Mouse (Mus musculus): ENCODE measurements at regions not wholly inside any gene's neighbourhood (a gene's known extent, or its start where the extent isn't known, plus 50 kb on each side); places are given as distances from the start of the nearest gene placed in this dataset.

GRCm38 (mm10) chr2:17942528-17943387 lies 54.0 kb downstream of the H2al2a start:
- TF ChIP-seq CTCF (IDR thresholded peaks at IDR 0.05; ENCODE audit: extremely low read depth, insufficient read depth, insufficient read length, insufficient replicate concordance) (no peak), POLR2A (IDR thresholded peaks at IDR 0.05; ENCODE audit: low read depth, low read length) (no peak)
